Mouse (Mus musculus) brown adipose tissue, adult 24 weeks (tissue): Measurements from ENCODE around the gene P2ry12. TPM values are rescaled to one million over a fixed set of nuclear protein-coding genes. Genes with fewer than 3 reads are reported as not detected.
A peak's percentile ranks its signal among the peaks of the same experiment; 100 is the strongest.

ENCODE experiments used
- H3K27ac ChIP-seq: fragments of 200-500 bp; replicated peaks from 2 replicates; pipeline ENCODE4 v1.5.1; 2012; ENCODE audit warnings: low read depth, mild to moderate bottlenecking, low read length
- H3K4me1 ChIP-seq: fragments of 200-500 bp; 2 replicates; pipeline ENCODE4 v1.6.1; 2012; ENCODE audit warnings: low read length, mixed read lengths; ENCODE audit not compliant: control insufficient read depth, insufficient read depth, insufficient read length
- H3K4me3 ChIP-seq: fragments of 200-500 bp; 2 replicates; pipeline ENCODE4 v1.5.1; 2012; ENCODE audit warnings: low read depth, mild to moderate bottlenecking, low read length, moderate library complexity; ENCODE audit not compliant: insufficient read depth
- polyA plus RNA-seq: library from polyadenylated mRNA; stranded (reverse); fragments of >200 nt; gene quantifications from 2 replicates; pipeline ENCODE4 v1.2.4, GENCODE M21; 2012; ENCODE audit not compliant: missing spikeins, insufficient read depth, insufficient read length

P2ry12 gene
- polyA plus RNA-seq: 2.4 and 3.3 TPM in 2 replicates

- Histone ChIP-seq H3K4me3 (peak within 1 kb of the TSS; percentile 33; the same call in 1 of the 2 replicates), H3K4me1 (peaks cover 2% of the 10 kb centered on the region), H3K27ac (peak within 1 kb of the TSS; percentile 54; the same call in 1 of the 2 replicates)
Observed at GRCm38 (mm10) chr3:59262704-59263103, at the start of gene P2ry12. P2ry12 (minus strand) TSS chr3:59262871.

- Histone ChIP-seq H3K4me1 (no peaks in the 10 kb centered on the region), H3K27ac (no peak overlapping the region), H3K4me3 (no peak overlapping the region)
Observed at GRCm38 (mm10) chr3:59305518-59305917, 42.8 kb upstream of the P2ry12 start.

GRCm38 (mm10) chr3:59304944-59305343, 42.3 kb upstream of the P2ry12 start:
- Histone ChIP-seq H3K4me3 (no peak overlapping the region), H3K27ac (no peak overlapping the region), H3K4me1 (no peaks in the 10 kb centered on the region)

GRCm38 (mm10) chr3:59297653-59298052, 35.0 kb upstream of the P2ry12 start:
- no peak overlapping the region for H3K4me3 ChIP-seq
- H3K4me1 ChIP-seq: no peaks in the 10 kb centered on the region; the same call in 1 of the 2 replicates
- no peak overlapping the region for H3K27ac ChIP-seq

GRCm38 (mm10) chr3:59296563-59297130, 34.0 kb upstream of the P2ry12 start:
- Histone ChIP-seq H3K27ac (no peak overlapping the region), H3K4me3 (no peak overlapping the region), H3K4me1 (no peaks in the 10 kb centered on the region; the same call in 1 of the 2 replicates)

GRCm38 (mm10) chr3:59295699-59296562, 33.3 kb upstream of the P2ry12 start:
- Histone ChIP-seq H3K4me1 (no peaks in the 10 kb centered on the region; the same call in 1 of the 2 replicates), H3K4me3 (no peak overlapping the region), H3K27ac (no peak overlapping the region)

GRCm38 (mm10) chr3:59293437-59294199, 30.9 kb upstream of the P2ry12 start:
- H3K4me3 ChIP-seq: no peak overlapping the region
- H3K4me1 ChIP-seq: no peaks in the 10 kb centered on the region; the same call in 1 of the 2 replicates
- no peak overlapping the region for H3K27ac ChIP-seq

- Histone ChIP-seq H3K27ac (no peak overlapping the region), H3K4me3 (no peak overlapping the region), H3K4me1 (no peaks in the 10 kb centered on the region)
Observed at GRCm38 (mm10) chr3:59290551-59290950, 27.9 kb upstream of the P2ry12 start.

- H3K27ac ChIP-seq: no peak overlapping the region
- no peak overlapping the region for H3K4me3 ChIP-seq
- no peaks in the 10 kb centered on the region for H3K4me1 ChIP-seq
Observed at GRCm38 (mm10) chr3:59278620-59279019, 15.9 kb upstream of the P2ry12 start.

GRCm38 (mm10) chr3:59278254-59278533, 15.5 kb upstream of the P2ry12 start:
- no peak overlapping the region for H3K4me3 ChIP-seq

GRCm38 (mm10) chr3:59277502-59278253, 15.0 kb upstream of the P2ry12 start:
- Histone ChIP-seq H3K4me3 (no peak overlapping the region), H3K4me1 (no peaks in the 10 kb centered on the region), H3K27ac (no peak overlapping the region)

More at GRCm38 (mm10) chr3:59278254-59278533, 15.5 kb upstream of the P2ry12 start:
- Histone ChIP-seq H3K4me1 (no peaks in the 10 kb centered on the region), H3K27ac (no peak overlapping the region)

- H3K4me3 ChIP-seq: no peak overlapping the region
- no peak overlapping the region for H3K27ac ChIP-seq
Observed at GRCm38 (mm10) chr3:59270811-59271210, 8.1 kb upstream of the P2ry12 start.

GRCm38 (mm10) chr3:59263988-59264387, 1.3 kb upstream of the P2ry12 start:
- Histone ChIP-seq H3K4me3 (no peak overlapping the region), H3K27ac (no peak overlapping the region), H3K4me1 (peaks cover 2% of the 10 kb centered on the region)

More at GRCm38 (mm10) chr3:59270811-59271210, 8.1 kb upstream of the P2ry12 start:
- H3K4me1 ChIP-seq: no peaks in the 10 kb centered on the region

- no peak overlapping the region for H3K27ac ChIP-seq
Observed at GRCm38 (mm10) chr3:59263417-59263816, 746 bp upstream of the P2ry12 start.

More at GRCm38 (mm10) chr3:59263417-59263816, 746 bp upstream of the P2ry12 start:
- Histone ChIP-seq H3K4me3 (no peak overlapping the region), H3K4me1 (peaks cover 2% of the 10 kb centered on the region)
